Mouse (Mus musculus): ENCODE measurements around the gene Il12a.
A peak's percentile ranks its signal among the peaks of the same experiment; 100 is the strongest.

The Il12a gene

GRCm38 (mm10) chr3:68690344-68690743, at the start of gene Il12a:
Gene Il12a (plus strand): TSS chr3:68690644.
- DNase-seq (ENCODE audit: low spot score in 2 of 2): no peak

- no peak for DNase-seq (ENCODE audit: low spot score in 2 of 2)
Measured at GRCm38 (mm10) chr3:68642935-68643334, 47.5 kb upstream of the Il12a start.

GRCm38 (mm10) chr3:68646387-68647130, 43.9 kb upstream of the Il12a start:
- DNase-seq (ENCODE audit: low spot score in 2 of 2): peak in 1 of 2 experiments; percentile 30

- no peak for DNase-seq (ENCODE audit: low spot score in 2 of 2)
Measured at GRCm38 (mm10) chr3:68647282-68647681, 43.2 kb upstream of the Il12a start.

- no peak for DNase-seq (ENCODE audit: low spot score in 2 of 2)
Measured at GRCm38 (mm10) chr3:68650251-68650650, 40.2 kb upstream of the Il12a start.

GRCm38 (mm10) chr3:68656607-68657352, 33.7 kb upstream of the Il12a start:
- no peak for DNase-seq (ENCODE audit: low spot score in 2 of 2)

- no peak for DNase-seq (ENCODE audit: low spot score in 2 of 2)
Measured at GRCm38 (mm10) chr3:68657589-68658245, 32.7 kb upstream of the Il12a start.

GRCm38 (mm10) chr3:68659996-68660395, 30.4 kb upstream of the Il12a start:
- DNase-seq (ENCODE audit: low spot score in 2 of 2): no peak

GRCm38 (mm10) chr3:68660538-68660937, 29.9 kb upstream of the Il12a start:
- DNase-seq (ENCODE audit: low spot score in 2 of 2): no peak

GRCm38 (mm10) chr3:68662386-68662785, 28.1 kb upstream of the Il12a start:
- DNase-seq (ENCODE audit: low spot score in 2 of 2): no peak

GRCm38 (mm10) chr3:68664337-68664736, 26.1 kb upstream of the Il12a start:
- no peak for DNase-seq (ENCODE audit: low spot score in 2 of 2)

GRCm38 (mm10) chr3:68666377-68666776, 24.1 kb upstream of the Il12a start:
- DNase-seq (ENCODE audit: low spot score in 2 of 2): no peak

- no peak for DNase-seq (ENCODE audit: low spot score in 2 of 2)
Measured at GRCm38 (mm10) chr3:68667852-68668251, 22.6 kb upstream of the Il12a start.

- DNase-seq (ENCODE audit: low spot score in 2 of 2): no peak
Measured at GRCm38 (mm10) chr3:68669418-68669974, 20.9 kb upstream of the Il12a start.

- no peak for DNase-seq (ENCODE audit: low spot score in 2 of 2)
Measured at GRCm38 (mm10) chr3:68674721-68675120, 15.7 kb upstream of the Il12a start.

- no peak for DNase-seq (ENCODE audit: low spot score in 2 of 2)
Measured at GRCm38 (mm10) chr3:68675216-68675835, 15.1 kb upstream of the Il12a start.

GRCm38 (mm10) chr3:68675980-68676678, 14.3 kb upstream of the Il12a start:
- no peak for DNase-seq (ENCODE audit: low spot score in 2 of 2)

- peak; percentile 57 to 60 for DNase-seq (ENCODE audit: low spot score in 2 of 2)
Measured at GRCm38 (mm10) chr3:68676831-68677303, 13.6 kb upstream of the Il12a start.

GRCm38 (mm10) chr3:68678805-68679585, 11.4 kb upstream of the Il12a start:
- no peak for DNase-seq (ENCODE audit: low spot score in 2 of 2)

- DNase-seq (ENCODE audit: low spot score in 2 of 2): no peak
Measured at GRCm38 (mm10) chr3:68683579-68683978, 6.9 kb upstream of the Il12a start.

Measured in natural killer cell, adult 2 months (primary cell).